Mouse (Mus musculus) E14TG2a.4 (cell line): ENCODE measurements around the gene Slc7a7.

Experiments used
- CTCF ChIP-seq: conservative IDR thresholded peaks from 2 replicates; pipeline ENCODE4 v1.5.1; 2014; ENCODE audit warnings: low read length
- NANOG ChIP-seq: IDR thresholded peaks from 2 replicates; pipeline ENCODE4 v1.6.1; 2014; ENCODE audit warnings: borderline replicate concordance, low read length, mixed read lengths
- POU5F1 ChIP-seq: IDR thresholded peaks from 2 replicates; pipeline ENCODE4 v1.6.1; 2014; ENCODE audit warnings: low read length, borderline replicate concordance

- TF ChIP-seq CTCF: no peak
- no peak for TF ChIP-seq POU5F1
- TF ChIP-seq NANOG: no peak
These were observed 31.5 kb downstream of the Slc7a7 start for GRCm38 (mm10) chr14:54385968-54386618.
